Mouse (Mus musculus) CH12.LX (cell line): Measurements from ENCODE around the gene Fam198a. TPM values are rescaled to one million over a fixed set of nuclear protein-coding genes. Genes with fewer than 3 reads are reported as not detected.

ENCODE experiments used
- DNase-seq: peaks from one replicate; pipeline ENCODE4 v3.0.0-alpha.2; 2013; ENCODE audit errors: extremely low read depth
- H3K27ac ChIP-seq: 2 replicates; pipeline ENCODE4 v1.5.1; 2012; ENCODE audit warnings: low read depth, mild to moderate bottlenecking, control low read depth, moderate library complexity; ENCODE audit not compliant: insufficient read depth
- H3K27me3 ChIP-seq: replicated peaks from 2 replicates; pipeline ENCODE3; 2012; ENCODE audit warnings: inconsistent platforms
- H3K36me3 ChIP-seq, 2 experiments: replicated peaks in 1 of 2; 2 replicates each; pipeline versions ENCODE3 to v1.6.1; 2012; ENCODE audit warnings: inconsistent platforms in 1 of 2, low read length in 1 of 2, mild to moderate bottlenecking in 1 of 2, mixed read lengths in 1 of 2, moderate library complexity in 1 of 2; ENCODE audit not compliant: control insufficient read depth in 1 of 2, insufficient read depth in 1 of 2
- H3K4me1 ChIP-seq, 2 experiments: 2 replicates each; pipeline ENCODE4 v1.6.1; 2012; ENCODE audit warnings: inconsistent platforms in 1 of 2, moderate library complexity in 1 of 2; ENCODE audit not compliant: insufficient read depth in 2 of 2, control insufficient read depth in 1 of 2
- H3K4me2 ChIP-seq: 2 replicates; pipeline ENCODE4 v1.6.1; 2012; ENCODE audit warnings: low read depth, mild to moderate bottlenecking, control low read depth; ENCODE audit not compliant: poor library complexity, insufficient read depth, severe bottlenecking
- H3K4me3 ChIP-seq, 3 experiments: fragments of 150-350 bp in 1 of 3; sonication (generic) in 1 of 3; replicated peaks in 1 of 3; 2 replicates each; pipeline versions ENCODE3 to v1.5.1; 2011 to 2012; ENCODE audit warnings: low read depth in 2 of 3, low read length in 2 of 3, mild to moderate bottlenecking in 2 of 3, moderate library complexity in 2 of 3, control low read depth in 1 of 3, improper control_type of control experiment in 1 of 3, inconsistent platforms in 1 of 3, mixed read lengths in 1 of 3; ENCODE audit not compliant: poor library complexity in 1 of 3
- H3K79me2 ChIP-seq: replicated peaks from 2 replicates; pipeline ENCODE4 v1.6.1; 2012; ENCODE audit warnings: mild to moderate bottlenecking, moderate library complexity; ENCODE audit not compliant: control insufficient read depth, poor library complexity, insufficient read depth, severe bottlenecking; ENCODE audit errors: extremely low read depth
- H3K9ac ChIP-seq: 2 replicates; pipeline ENCODE4 v1.6.1; 2012; ENCODE audit warnings: low read depth, mild to moderate bottlenecking, control low read depth, moderate library complexity; ENCODE audit not compliant: insufficient read depth
- H3K9me3 ChIP-seq: replicated peaks from 2 replicates; pipeline ENCODE3; 2012; ENCODE audit warnings: low read length, inconsistent platforms, mixed read lengths
- BHLHE40 ChIP-seq: IDR thresholded peaks from 2 replicates; pipeline ENCODE4 v1.6.1; 2011; ENCODE audit warnings: mild to moderate bottlenecking, low read depth, low read length, improper control_type of control experiment
- CTCF ChIP-seq, 2 experiments: IDR thresholded peaks in 1 of 2; conservative IDR thresholded peaks in 1 of 2; 2 replicates each; pipeline ENCODE4 v1.5.1; 2011 to 2012; ENCODE audit warnings: low read depth in 2 of 2, low read length in 2 of 2, improper control_type of control experiment in 1 of 2, inconsistent platforms in 1 of 2, mild to moderate bottlenecking in 1 of 2, moderate library complexity in 1 of 2
- ETS1 ChIP-seq: conservative IDR thresholded peaks from 2 replicates; pipeline ENCODE4 v1.6.1; 2012; ENCODE audit warnings: low read depth, mild to moderate bottlenecking, inconsistent platforms, low read length, improper control_type of control experiment, moderate library complexity
- IRF4 ChIP-seq: IDR thresholded peaks from 2 replicates; pipeline ENCODE4 v1.6.1; 2014; ENCODE audit warnings: low read depth, mild to moderate bottlenecking, inconsistent platforms, low read length, improper control_type of control experiment
- MAFK ChIP-seq: IDR thresholded peaks from 2 replicates; pipeline ENCODE4 v1.6.1; 2011; ENCODE audit warnings: low read length, improper control_type of control experiment; ENCODE audit not compliant: insufficient replicate concordance
- MXI1 ChIP-seq: IDR thresholded peaks from 2 replicates; pipeline ENCODE4 v1.6.1; 2011; ENCODE audit warnings: mild to moderate bottlenecking, low read depth, low read length, improper control_type of control experiment
- NELFE ChIP-seq: IDR thresholded peaks from 2 replicates; pipeline ENCODE4 v1.6.1; 2011; ENCODE audit warnings: low read depth, low read length, improper control_type of control experiment
- PAX5 ChIP-seq: IDR thresholded peaks from 2 replicates; pipeline ENCODE4 v1.6.1; 2012; ENCODE audit warnings: low read length, inconsistent platforms, mixed read lengths
- POLR2A ChIP-seq: IDR thresholded peaks from 2 replicates; pipeline ENCODE4 v1.6.1; 2011; ENCODE audit warnings: low read depth, mild to moderate bottlenecking, improper control_type of control experiment, low read length
- RAD21 ChIP-seq: IDR thresholded peaks from 2 replicates; pipeline ENCODE4 v1.6.1; 2011; ENCODE audit warnings: low read depth, mild to moderate bottlenecking, low read length, improper control_type of control experiment, moderate library complexity
- SIN3A ChIP-seq: IDR thresholded peaks from 2 replicates; pipeline ENCODE4 v1.6.1; 2012; ENCODE audit warnings: low read length, improper control_type of control experiment, inconsistent platforms
- SMC3 ChIP-seq: IDR thresholded peaks from 2 replicates; pipeline ENCODE4 v1.6.1; 2011; ENCODE audit warnings: low read depth, low read length, improper control_type of control experiment
- USF1 ChIP-seq: IDR thresholded peaks from 2 replicates; pipeline ENCODE4 v1.6.1; 2014; ENCODE audit warnings: low read depth, mild to moderate bottlenecking, inconsistent platforms, low read length, improper control_type of control experiment
- ZC3H11A ChIP-seq: IDR thresholded peaks from 2 replicates; pipeline ENCODE4 v1.6.1; 2012; ENCODE audit warnings: low read depth, mild to moderate bottlenecking, inconsistent platforms, low read length, improper control_type of control experiment
- ZKSCAN1 ChIP-seq: IDR thresholded peaks from 2 replicates; pipeline ENCODE4 v1.6.1; 2012; ENCODE audit warnings: low read depth, inconsistent platforms, low read length, improper control_type of control experiment, borderline replicate concordance
- dilution Hi-C: fragments of 300-500 bp; cut with MboI; formaldehyde crosslinking; loops from 2 replicates; pipeline ENCODE4 v1.14.3; 2020; ENCODE audit warnings: low sequenced_read_pairs; ENCODE audit not compliant: extremely low pct_unique_long_range_greater_than_20kb, extremely low pct_ligation_motif_present
- in situ Hi-C: fragments of 300-500 bp; cut with MboI; formaldehyde crosslinking; loops from 3 replicates; pipeline ENCODE4 v1.14.3; 2019; ENCODE audit warnings: low sequenced_read_pairs, low pct_ligation_motif_present, low pct_unique_long_range_greater_than_20kb, mixed read lengths
- polyA plus RNA-seq: library from polyadenylated mRNA; unstranded; fragments of >175 nt; gene quantifications from 2 replicates; pipeline ENCODE4 v1.2.1, GENCODE M21; 2012; ENCODE audit warnings: low read depth; ENCODE audit not compliant: insufficient read length
- total RNA-seq, 2 experiments: library from RNA; depleted of rRNA; stranded (reverse); fragments of 300-350 nt in 1 of 2; fragments of >200 nt in 1 of 2; gene quantifications; 2 replicates each; pipeline ENCODE4 v1.2.3; 2012 to 2014

The Fam198a gene
- total and polyA plus RNA-seq, 3 experiments = 0.40 to 0.93 (median 0.59) TPM

GRCm38 (mm10) chr9:121984465-121985461, 34.0 kb downstream of the Fam198a start:
- no peaks in the 10 kb centered on the region for H3K9me3 ChIP-seq
- DNase-seq = peak; percentile 73
- dilution Hi-C loops (no loop called here), in situ Hi-C loops (loop anchor here (5.0 to 25.0 kb wide), 4 partner anchors 37 to 497 kb away; partner anchors contain the start of gene Cck)
- no peak overlapping the region for H3K27ac ChIP-seq
- peak; percentile 97 for TF ChIP-seq SMC3
- no peak for TF ChIP-seq ETS1
- peak; percentile 11; the same call in 1 of the 2 replicates for TF ChIP-seq BHLHE40
- TF ChIP-seq SIN3A = 0 out of 2 replicates have a peak, but pooled peaks have one; percentile 30
- TF ChIP-seq IRF4 = 0 out of 2 replicates have a peak, but pooled peaks have one; percentile 29
- peak; percentile 49 for TF ChIP-seq MXI1
- TF ChIP-seq CTCF (conservative IDR thresholded peaks at IDR 0.05 in 1 of 2, IDR thresholded peaks at IDR 0.05 in 1 of 2; ENCODE audit: low read depth in 2 of 2, low read length in 2 of 2) = peak; percentile 98 to 99
- no peak for TF ChIP-seq POLR2A
- no peak for TF ChIP-seq ZKSCAN1
- TF ChIP-seq ZC3H11A = peak; percentile 88
- peak; percentile 55; the same call in 1 of the 2 replicates for TF ChIP-seq NELFE
- peak; percentile 95 for TF ChIP-seq MAFK
- TF ChIP-seq USF1 = no peak
- no peaks in the 10 kb centered on the region for H3K36me3 ChIP-seq
- peaks cover 17 to 42% of the 10 kb centered on the region in 2 experiments for H3K4me1 ChIP-seq
- no peak overlapping the region for H3K9ac ChIP-seq
- H3K4me2 ChIP-seq = peak overlapping the region; percentile 32; the same call in 1 of the 2 replicates
- H3K4me3 ChIP-seq = no peak overlapping the region
- peaks cover 6% of the 10 kb centered on the region for H3K27me3 ChIP-seq
- H3K79me2 ChIP-seq = no peaks in the 10 kb centered on the region

GRCm38 (mm10) chr9:121988910-121989309, 38.1 kb downstream of the Fam198a start:
- H3K4me3 ChIP-seq = no peak overlapping the region
- H3K27ac ChIP-seq = no peak overlapping the region
- H3K9ac ChIP-seq = no peak overlapping the region
- no peak overlapping the region for H3K4me2 ChIP-seq
- no peaks in the 10 kb centered on the region for H3K36me3 ChIP-seq
- no peaks in the 10 kb centered on the region for H3K79me2 ChIP-seq
- H3K9me3 ChIP-seq = no peaks in the 10 kb centered on the region
- dilution Hi-C loops (no loop called here), in situ Hi-C loops (loop anchor here (10.0 to 25.0 kb wide), 2 partner anchors 114 to 502 kb away; partner anchors contain the start of gene Cck)
- TF ChIP-seq SMC3 (no peak), ZKSCAN1 (no peak), MXI1 (no peak), RAD21 (no peak), PAX5 (no peak)
- peaks cover 13 to 31% of the 10 kb centered on the region in 2 experiments for H3K4me1 ChIP-seq
- no peak for DNase-seq
- H3K27me3 ChIP-seq = no peaks in the 10 kb centered on the region
